Mouse (Mus musculus): ENCODE measurements around the gene Dstyk.

Gene Dstyk

GRCm38 (mm10) chr1:132417319-132418251, at the start of gene Dstyk:
Dstyk (plus strand) TSS chr1:132417555.
- DNase-seq = peak; percentile 88

DNA sequence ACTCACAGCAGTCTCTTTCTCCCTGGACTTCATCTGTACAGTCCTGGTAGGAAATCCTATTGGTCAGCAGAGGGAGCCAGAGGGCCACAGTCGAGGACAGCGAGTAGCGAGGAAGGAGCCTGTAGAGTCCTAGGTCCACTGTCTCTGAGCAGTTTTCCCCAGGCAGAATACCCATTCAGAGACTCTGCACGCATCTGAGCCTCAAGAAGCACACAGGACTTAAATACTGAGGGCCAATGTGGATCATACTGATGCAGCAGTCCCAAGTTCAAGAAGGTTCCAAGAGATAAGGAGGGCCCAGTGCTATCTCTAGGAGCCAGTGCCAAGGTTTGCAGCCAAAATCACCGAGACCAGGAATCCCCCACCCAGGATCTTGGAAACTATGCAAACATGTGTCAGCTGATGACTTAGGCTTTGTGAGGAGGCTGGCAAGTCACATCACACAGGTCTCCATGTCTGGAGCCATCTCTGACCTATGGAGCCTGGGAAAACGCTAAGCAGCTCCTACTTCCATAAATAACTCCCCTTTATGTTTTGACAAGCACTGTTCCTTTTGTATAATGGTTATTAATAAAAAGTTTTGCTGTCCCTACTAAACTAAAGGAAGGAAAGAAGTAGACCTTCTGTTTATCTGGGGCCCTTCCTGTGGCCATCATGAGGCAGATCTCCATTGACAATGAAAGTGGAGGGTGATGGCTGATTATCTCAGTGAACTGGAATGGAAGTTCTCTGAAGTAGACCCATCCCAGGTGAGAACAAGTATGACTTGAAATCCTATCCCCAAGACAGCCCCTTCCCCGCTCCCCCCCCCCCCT, 49.5 kb upstream of the Dstyk start:
- peak; percentile 76 for DNase-seq

- no peak for DNase-seq
Observed at GRCm38 (mm10) chr1:132370681-132371173, 46.6 kb upstream of the Dstyk start.

- no peak for DNase-seq
Observed at GRCm38 (mm10) chr1:132371298-132372081, 45.9 kb upstream of the Dstyk start.

DNA sequence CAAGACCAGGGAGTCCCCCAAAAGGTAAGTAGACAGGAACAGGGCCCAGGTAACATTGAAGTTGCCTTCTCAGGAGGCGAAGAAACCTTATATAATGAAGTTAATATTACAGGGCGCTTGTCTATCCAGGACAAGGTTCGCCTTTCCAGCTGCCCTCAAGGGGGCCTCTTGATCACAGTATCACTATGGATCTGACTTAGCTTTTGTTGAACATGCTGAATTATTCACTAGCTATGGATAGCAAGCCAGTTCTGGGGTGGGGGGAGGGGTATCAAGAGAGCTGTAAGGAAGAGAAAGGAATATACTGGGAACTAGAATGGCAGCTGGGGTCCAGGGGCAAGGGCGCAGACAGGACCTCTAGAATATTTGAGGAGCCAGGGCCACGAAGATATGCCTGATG, 45.0 kb upstream of the Dstyk start:
- DNase-seq = no peak

- no peak for DNase-seq
Observed at GRCm38 (mm10) chr1:132372896-132373534, 44.3 kb upstream of the Dstyk start.

DNA sequence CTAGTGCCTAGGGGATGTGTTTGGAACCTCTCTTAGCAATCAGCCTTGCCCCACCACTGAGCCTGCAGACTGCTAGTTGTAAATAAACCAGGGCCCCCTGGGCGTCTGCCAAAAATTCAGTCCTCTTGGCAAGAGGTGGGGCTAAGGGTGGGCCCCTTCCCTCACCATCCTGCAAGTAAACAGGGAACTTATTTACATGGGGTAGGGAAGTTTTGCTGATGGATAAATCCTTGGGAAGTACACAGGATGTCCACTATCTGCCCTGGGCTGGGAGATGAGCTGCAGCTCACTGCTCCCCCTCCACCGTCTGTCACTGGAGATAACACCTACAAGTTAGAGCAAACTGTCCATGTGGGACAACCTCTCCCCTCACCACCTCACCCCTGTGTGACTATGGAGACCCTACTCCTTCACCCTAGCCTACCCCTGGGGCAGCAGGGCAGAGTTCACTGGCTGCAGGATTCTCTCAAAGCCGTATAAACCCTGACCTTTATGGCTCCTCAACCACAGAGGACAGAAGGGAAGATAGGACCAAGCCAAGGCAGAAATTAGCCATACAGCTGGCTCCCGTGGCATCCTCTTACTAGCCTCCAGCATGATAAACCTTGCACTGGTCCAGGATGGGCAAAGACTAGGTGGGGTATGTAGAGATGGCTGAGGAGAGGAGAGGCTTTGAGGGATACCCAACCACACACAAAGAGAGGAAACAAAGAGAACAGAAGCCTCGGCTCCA, 43.0 kb upstream of the Dstyk start:
- peak; percentile 54 for DNase-seq

GRCm38 (mm10) chr1:132374873-132375244, 42.5 kb upstream of the Dstyk start:
- no peak for DNase-seq

DNA sequence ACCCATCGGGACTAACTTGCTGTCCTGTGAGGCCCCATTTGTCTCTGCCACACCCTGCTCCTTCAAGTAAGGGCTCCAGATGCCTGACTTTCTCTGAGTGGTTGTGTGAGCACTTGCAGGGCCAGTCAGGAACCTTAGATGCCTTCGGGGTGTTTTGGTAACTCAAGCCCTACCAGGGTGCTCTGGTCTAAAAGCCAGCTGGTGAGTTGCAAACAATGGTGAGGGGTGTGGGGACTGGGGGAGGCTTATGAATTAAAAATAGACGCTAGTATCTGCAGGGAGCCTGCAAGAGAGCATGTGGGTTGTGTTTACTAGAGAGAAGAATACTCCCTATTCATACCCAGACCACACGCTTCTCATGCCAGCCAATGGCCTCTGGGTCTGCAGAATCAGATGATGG, 42.1 kb upstream of the Dstyk start:
- no peak for DNase-seq

- no peak for DNase-seq
Observed at GRCm38 (mm10) chr1:132376211-132377054, 40.9 kb upstream of the Dstyk start.

GRCm38 (mm10) chr1:132377055-132377365, 40.3 kb upstream of the Dstyk start:
- DNase-seq = no peak

DNA sequence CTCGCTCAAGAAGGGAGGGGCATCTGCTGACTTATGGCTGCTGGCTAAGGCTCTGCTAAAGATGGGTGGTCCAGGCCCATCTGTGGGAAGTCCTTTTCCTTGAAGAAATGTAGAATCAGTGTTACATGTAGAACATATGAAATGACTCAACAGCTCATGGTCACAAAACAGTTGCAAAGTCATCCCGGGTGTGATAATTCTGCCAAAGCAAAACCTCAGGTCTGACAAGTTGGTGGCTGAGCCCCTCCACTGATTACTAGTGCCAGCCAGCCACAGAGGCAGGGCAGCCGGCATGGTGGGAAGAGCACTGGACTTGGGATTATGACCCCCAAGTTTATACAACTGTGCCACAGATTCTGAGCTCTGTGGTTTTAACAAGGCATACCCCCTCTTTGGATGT, 39.5 kb upstream of the Dstyk start:
- DNase-seq = no peak

DNA sequence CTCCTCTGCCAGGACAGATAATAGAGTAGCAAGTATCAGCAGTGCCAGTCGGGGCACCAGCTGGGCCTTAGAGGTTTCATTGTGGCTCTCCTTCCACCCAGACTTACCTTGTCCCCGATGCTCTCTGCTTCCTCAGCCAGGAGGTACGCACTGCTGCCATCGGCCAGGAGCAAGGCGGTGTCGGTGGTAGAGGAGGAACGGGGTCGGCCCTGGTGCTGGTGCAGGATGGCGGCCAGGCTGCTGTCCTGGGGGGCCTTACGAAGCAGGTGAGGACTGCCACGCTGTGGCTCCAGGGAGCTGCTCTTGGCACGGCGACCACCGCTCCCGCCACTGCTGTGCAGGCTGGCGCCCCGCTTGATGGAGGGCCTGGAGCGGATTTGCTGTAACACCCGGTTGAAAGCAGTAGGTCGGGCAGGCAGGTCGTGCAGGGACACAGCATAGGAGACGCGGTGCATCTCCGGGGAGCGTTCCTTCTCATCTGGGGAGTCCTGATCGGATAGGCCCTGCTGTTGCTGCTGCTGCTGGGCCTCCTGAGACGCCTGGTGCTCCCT, 36.7 kb upstream of the Dstyk start:
- no peak for DNase-seq

- no peak for DNase-seq
Observed at GRCm38 (mm10) chr1:132381929-132382328, 35.4 kb upstream of the Dstyk start.

GRCm38 (mm10) chr1:132384001-132384554, 33.3 kb upstream of the Dstyk start:
- DNase-seq = no peak

- no peak for DNase-seq
Observed at GRCm38 (mm10) chr1:132385266-132385665, 32.1 kb upstream of the Dstyk start.

DNA sequence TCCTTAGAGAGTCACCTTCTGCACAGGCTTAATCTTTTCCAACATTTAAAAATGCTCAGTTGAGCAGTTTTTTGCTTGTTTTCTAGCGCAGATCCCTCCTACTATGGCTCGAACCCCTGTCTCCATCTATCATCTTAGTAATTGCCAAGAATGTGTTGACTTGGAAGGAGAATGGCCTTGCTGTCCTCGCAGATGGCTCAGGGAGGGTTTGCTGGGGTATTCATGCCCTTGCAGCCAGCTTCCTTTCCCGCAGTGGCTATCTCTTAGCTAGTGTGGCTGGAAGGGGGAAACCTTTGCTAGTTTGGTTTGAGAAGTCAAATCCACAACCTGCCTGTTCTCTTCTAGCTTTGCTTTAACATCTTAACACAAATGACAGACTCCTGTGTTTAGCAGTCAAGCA, 31.6 kb upstream of the Dstyk start:
- DNase-seq = no peak

DNA sequence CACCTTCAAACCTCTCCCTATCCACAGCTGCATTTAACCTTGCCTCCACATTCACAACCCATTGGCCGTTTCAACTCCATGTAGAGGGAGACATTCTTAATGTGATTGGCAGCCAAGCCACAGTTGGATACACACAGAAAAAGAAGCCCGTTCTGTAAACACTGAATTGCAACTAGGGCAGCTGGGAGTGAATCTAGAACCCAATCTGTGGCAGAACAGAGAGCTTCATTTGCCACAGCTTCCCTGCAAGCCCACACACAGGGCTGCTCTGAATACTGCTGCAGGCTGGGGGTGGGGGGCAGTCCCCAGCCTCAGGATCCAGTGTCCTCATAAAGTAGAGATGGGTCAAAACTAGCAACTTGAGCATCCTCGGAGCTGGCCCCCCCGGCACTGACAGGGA, 31.1 kb upstream of the Dstyk start:
- DNase-seq = no peak

GRCm38 (mm10) chr1:132387943-132388342, 29.4 kb upstream of the Dstyk start:
- DNase-seq = no peak

Data from right cerebral cortex, postnatal 4 days (tissue).